Mouse (Mus musculus): ENCODE results near the gene Nek4.

The Nek4 gene

DNA sequence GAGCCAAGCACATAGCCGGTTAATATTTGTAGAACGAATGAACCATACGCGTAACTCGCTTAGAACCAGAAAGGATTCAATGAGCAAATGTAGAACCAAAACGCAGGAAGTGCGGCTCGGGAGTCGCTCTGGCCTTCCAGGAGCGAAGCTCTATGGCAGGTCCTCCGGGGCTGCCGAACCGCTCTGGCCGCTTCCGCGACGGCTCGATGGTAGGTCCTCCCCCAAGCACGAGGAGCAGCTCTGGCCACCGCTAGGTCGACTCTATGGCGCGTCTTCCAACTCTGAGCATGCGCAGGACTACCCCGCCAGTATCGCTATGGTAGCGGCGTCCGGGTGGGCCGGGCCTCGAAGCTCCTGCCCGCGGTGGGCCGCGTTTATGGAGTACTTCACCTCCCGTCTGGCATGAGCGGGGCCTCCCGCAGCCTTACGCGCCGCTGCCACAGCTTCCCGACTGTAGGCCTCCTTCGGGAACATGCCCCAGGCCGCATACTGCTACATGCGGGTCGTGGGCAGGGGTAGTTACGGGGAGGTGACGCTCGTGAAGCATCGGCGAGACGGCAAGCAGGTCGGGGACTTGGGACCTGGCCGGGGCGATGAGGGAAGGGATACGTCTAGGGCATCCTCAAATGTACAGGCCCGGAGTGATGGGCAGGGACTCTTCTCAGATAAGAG is at the start of gene Nek4:
Gene Nek4, plus strand, starts transcription at position 224 of the 672 bp plus-strand sequence.
- DNase-seq (ENCODE audit: low spot score in 2 of 2) = peak; percentile 96 to 98

DNA sequence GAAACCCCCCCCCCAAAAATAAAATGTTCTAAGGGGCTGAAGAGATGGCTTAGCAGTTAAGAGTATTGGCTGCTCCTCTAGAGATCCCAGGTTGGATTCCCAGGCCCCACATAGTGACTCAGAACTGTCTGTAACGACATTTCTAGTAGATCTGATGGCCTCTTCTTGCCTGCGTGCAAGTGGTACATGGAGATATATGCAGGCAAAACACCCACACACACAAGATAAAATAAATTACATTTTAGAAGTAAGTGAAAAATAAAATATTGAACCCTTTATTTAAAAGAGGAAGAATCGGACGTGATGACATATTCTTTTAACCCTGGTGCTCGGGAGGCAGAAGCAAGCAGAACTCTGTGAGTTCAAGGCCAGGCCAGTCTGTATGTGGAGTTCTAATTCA is 48.5 kb upstream of the Nek4 start:
- DNase-seq (ENCODE audit: low spot score in 2 of 2) = no peak

DNA sequence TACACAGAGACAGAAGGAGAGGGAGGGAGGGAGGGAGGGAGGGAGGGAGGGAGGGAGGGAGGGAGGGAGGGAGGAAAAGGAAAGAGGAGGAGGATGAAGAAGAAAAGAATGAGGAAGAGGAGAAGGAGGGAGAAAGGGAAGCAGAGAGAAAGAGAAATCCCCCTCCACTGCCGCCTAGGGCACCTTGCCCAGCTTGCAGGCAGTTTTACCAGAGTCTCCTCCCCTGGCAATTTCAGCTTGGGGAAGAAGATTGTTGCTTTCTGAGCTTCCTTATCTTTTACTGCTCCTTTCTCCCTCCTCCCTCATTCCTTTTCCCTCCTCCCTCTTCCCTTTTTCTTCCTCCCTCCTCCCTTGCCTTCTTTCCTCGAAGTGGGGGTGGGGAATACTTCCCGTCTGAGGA is 48.1 kb upstream of the Nek4 start:
- DNase-seq (ENCODE audit: low spot score in 2 of 2) = no peak

DNA sequence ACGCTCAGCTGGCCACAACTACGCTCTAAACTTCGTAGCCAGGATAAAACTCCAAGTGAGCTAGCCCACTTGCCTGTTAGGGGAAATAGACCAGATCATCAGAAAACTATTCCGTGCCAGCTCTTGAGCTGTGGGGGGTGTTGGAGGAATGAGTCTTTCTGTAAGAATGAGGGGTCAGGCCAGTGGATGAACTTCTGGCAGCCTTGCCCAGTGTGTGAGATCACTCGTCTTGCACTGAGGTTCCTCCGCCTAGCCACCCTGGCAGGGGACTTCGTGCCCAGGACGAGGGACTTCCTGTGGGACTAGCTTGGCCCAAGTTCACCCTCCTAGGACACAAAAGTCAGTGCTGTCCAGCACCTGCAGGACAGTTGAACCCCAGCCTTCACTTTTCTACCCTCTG is 46.9 kb upstream of the Nek4 start:
- DNase-seq (ENCODE audit: low spot score in 2 of 2) = no peak

DNA sequence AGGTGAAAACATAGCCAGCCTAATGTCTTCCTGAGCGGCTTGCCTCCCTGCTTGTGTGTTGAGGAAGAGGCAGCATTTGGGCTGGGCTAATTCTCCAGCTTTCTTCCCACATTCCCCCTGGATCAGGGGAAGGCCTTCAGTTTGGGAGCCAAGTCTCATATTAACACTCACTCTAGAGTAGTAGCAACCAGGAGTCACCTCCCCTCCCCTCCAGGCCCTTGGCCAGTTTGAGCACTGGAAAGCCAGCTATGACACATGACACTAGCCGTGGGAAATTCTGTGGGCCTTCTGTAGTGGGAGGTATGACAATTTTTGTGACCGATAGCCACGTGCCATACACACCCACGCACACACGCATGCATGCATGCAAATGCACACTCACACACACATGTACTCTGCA is 45.2 kb upstream of the Nek4 start:
- DNase-seq (ENCODE audit: low spot score in 2 of 2) = no peak

DNA sequence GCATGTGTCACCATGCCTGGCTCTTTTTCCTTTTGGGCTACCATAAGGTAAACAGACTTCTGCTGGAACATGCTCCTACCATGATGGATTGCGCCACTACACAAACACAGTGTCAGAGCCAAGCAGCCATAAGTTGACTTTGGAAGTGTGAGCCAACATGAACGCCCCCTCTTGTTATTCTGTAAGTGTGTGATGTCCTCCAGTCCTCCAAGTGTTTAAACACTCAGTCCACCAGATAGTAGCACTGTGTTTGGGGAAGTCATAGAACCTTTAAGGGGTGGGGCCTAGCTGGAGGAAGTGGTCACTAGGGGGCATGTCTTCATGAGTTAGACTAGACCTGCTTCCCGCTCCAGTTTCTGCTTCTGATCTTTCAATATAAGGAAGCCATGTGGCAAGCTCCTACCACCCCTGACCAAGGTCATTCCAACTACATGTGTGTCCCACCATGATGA is 43.3 kb upstream of the Nek4 start:
- DNase-seq (ENCODE audit: low spot score in 2 of 2) = no peak

DNA sequence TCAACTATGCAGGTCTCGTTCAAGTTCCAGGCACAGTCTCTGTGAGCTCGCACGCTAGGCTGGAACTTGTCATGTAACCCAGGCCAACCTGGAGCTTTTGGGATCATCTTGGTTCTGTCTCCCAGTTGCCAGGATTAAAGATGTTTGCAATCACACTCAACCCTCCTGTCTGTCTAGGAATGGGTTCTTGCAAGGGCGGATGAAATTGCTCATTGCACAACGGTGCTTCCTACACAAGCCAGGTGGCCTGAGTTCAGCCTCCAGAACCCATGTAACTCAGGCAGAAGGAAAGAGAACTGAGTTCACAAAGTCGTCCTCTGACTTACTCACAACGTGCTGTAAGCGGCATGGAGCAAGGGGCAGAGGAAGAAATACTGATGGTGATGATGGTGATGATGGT is 40.0 kb upstream of the Nek4 start:
- DNase-seq (ENCODE audit: low spot score in 2 of 2) = no peak

DNA sequence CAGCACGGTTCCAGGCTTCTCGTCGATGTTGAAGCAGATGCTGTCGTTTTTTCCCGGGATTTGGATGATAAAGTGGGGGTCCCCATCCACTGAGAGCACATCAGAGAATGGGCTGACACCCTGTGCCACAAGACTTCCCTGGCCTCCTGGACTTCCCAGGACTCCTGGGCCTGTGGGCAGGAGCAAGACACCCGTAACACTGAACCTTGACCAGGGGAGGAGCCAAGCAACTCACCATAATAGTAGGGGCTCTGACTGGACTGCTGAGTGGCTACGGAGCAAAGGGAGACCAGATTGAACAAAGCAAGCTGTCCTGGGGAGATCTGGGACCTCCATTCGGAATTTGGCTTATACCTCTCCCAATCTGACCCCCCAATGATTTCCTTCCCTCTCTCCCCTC is 38.5 kb upstream of the Nek4 start:
- no peak for DNase-seq (ENCODE audit: low spot score in 2 of 2)

DNA sequence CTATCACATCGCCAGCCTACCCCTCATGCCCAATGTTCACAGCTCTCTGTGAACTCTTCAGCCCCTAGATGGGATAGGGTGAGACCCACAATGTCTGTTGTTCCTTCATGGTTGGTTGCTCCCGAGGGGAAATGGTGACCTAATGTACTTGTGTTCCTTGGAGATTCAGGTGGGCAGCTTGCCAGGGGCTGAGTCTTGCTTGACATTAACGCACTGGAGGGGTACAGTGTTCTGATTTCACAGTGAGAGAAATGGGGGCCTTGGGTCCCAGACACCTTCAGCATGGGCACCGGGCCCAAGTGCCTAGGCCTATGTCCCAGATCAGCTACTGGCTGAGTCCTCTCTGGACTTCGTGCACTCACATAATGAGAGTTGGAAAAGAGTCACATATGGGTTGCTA is 37.8 kb upstream of the Nek4 start:
- no peak for DNase-seq (ENCODE audit: low spot score in 2 of 2)

DNA sequence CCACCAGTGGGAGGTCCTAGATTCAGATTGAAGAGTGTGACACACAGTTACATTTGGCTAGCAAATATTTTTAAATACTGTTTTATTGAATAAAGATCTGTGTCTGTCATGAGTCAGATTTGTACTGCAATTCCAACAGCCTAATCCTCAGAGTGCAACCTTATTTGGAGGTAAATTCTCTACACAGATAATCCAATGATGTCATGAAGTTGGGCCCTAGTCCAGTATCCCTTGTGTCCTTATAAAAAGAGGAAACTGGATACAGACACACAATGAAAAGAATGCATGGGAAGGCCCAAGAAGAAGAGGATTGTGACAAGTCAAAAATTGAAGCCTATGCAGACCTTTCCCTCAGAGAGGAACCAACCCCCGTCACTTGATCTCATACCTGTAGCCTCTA is 34.7 kb upstream of the Nek4 start:
- DNase-seq (ENCODE audit: low spot score in 2 of 2) = no peak

DNA sequence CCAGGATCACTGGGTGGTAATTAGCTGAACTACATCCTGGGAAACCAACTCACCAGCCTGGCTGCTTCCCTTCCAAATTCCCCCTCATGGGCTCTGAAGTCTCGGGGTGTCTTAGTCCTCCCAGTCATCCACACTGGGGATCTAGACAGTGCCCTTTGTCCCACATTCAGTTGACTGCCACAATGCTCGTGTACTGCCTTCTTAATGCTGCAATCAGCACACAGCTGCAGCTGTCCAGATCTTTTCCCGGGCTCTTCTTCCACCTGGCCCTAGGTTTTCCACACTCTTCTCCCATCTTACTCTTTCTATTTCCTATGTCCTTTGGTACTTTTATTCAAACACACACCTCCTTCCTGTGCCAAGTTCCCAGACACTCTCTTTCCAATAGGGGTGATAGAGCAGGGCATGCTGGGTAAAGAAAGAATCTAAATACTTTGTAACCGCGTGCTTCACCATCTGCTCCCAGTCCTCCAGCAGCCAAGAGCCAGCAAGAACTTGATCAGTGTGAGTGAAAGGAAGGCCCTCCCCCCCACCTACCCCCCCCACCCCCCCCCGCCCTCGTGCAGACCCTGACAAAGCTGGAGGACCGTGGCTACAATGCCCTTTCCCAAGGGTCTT is 29.0 kb upstream of the Nek4 start:
- no peak for DNase-seq (ENCODE audit: low spot score in 2 of 2)

DNA sequence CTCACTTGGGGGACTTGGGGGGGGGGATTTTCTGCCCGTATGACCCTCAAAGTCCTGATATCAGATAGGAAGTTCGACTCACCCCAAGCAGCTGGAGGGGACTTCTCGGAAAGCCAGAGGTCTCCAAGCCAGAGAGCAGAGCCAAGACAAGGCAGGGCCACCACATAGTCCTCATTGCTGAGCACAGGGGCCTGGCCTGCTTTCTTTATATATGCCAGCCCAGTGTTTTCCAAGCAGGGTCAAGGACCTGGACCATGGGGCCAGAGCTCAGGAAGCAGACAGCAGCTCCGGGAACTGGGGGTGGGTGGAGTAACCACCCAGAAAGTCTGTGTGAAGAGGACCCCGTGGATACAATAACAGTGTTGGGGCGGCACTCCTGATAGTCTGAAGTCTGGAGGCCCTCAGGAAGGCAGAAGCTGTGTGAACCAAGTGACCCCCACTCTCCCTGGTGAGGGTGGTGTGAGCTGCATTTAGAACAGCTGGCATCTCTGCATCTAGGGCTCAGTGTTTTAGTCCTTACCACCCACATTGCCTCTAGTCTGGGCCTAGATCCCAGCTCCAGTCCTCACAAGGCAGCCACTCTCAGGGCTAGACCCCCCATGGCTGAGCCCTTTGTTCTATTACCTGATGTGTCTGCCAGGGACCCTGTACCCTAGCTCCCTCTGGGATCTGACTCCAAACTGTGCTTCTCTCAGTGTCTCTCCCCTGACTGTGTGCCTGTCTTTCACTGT is 27.6 kb upstream of the Nek4 start, which contains the start of gene Itih3:
Gene Itih3, minus strand, starts transcription at position 386 of the 731 bp plus-strand sequence.
- DNase-seq (ENCODE audit: low spot score in 2 of 2) = peak; percentile 9 to 39

DNA sequence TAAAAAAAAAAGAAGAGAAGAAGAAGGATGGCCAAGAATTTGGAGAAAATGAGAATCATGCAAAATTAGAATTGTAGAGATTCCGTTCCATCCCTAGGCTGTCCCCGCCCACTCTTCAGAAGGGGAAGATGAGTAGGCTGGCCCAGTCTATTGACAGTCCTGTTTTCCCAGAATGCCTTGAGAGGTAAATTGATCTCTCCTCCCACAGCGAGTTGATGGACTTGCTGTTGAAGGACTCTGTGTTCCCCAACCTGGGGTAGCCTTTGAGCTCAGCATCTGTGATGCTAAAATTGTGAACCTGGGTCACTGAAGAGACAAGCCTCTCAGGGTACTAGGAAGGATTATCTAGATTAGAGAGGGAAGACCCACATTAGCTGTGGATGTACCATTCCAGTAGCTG is 25.7 kb upstream of the Nek4 start:
- no peak for DNase-seq (ENCODE audit: low spot score in 2 of 2)

DNA sequence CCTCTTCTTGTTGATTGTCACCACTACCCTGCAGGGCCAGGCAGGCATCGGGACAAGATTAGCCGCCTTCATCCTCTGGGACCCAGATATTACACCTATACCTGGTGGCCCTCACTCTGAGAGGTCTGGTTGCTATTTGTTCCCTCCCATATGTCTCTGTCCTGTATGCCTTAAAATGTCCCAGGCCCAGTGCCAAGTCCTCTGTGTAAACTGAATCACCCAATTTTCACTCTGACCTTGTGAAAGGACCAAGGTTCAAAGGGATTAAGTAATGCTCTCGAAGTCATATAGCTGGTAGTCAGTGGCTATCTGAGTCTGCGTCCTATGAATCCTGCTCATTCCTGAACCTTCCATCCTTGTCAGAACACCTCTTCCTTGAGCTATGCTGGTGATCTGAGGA is 20.8 kb upstream of the Nek4 start:
- DNase-seq (ENCODE audit: low spot score in 2 of 2) = no peak

DNA sequence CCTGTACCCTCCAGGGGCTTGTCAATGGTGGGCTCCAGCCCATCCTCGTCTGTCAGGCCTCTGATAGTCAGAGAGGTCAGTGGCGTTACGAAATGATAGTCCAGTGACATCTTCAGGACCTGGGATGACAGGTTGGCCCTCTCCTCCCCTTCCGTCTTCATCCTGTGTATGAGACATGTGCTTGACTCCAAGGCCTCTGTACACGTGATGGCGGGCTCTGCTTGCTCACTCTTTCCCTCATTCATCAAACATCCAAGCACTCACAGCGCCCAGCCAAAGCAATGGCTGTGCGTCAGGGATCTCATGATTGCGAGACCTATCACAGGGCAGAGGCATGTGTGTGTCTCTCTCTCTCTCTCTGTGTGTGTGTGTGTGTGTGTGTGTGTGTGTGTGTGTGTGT is 17.8 kb upstream of the Nek4 start:
- DNase-seq (ENCODE audit: low spot score in 2 of 2) = no peak

DNA sequence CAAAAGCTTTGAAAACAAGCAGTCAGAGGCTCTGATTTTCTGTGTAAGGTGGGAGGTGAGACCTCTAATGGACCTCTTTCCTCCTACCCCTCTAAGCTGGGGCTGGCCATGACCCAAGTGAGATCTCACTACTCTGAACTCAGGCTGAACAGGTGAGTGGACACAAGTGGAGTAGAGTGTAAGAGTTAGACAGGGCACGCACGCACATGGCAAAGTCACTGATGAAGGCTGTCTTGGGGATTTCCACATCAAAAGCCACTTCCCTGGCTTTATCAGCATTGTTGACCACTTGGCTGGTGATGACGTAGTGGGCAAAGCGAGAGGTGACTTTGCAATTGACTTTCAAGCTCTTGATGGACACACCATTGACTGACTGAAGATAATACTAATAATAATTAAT is 8.9 kb upstream of the Nek4 start:
- no peak for DNase-seq (ENCODE audit: low spot score in 2 of 2)

DNA sequence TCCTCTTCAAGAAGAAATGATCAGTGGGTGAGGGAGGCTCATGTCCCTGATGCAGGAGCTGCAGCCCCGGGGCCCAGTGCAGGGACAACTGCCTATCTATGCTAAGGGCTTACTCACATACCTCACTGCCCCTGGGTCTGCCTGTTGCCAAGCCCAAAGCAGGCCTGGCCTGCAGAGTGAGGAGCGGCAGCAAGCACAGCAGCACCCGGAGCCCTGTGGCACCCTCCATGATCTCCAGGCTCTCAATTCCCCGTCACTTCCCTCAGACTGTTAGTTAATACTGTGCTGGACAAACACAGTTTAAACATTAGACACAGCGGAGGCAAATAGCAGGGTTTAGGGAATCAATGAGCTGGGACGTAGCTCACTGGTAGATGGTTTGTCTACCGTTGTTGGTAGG is 8.1 kb upstream of the Nek4 start, which contains the start of gene Itih1:
Gene Itih1, minus strand, starts transcription at position 252 of the 400 bp plus-strand sequence.
- DNase-seq (ENCODE audit: low spot score in 2 of 2) = no peak

DNA sequence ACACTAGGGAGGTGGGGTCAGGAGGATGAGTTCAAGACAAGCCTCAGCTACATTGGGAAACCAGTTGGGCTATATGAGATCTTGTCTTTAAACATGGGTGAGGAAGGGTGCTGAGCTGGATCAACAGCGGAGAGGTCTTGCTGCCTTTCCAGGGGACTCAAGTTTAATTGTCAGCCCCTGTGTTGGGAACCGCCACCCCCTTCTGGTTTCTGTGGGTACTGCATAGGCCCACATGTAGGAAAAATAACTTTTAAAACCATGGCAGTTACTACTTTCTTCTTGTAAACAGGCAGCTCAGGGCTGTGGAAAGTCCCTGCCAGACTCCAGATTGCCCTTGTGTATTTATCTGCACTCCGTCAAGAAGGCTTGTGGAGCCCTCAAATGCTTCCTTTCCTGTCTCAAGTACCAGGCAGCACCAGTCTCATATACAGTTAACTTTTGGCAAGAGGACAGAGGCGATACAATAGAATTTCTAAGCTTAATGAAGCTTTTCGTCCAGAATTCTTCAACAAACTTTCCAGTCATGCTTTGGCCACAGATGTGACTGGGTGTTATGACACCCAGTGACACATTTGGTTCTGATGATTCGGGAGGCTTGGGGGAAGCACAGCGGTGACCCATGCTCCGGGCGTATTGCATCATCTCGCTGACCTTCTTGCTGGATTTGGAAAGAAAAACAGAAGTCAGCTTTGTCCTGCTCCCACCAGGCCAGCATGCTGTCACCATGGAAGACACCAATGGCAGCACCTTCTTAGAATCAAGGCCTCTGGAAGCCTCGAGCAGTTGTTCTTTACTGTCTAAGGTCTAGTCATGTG is 7.1 kb upstream of the Nek4 start:
- peak; percentile 69 to 71 for DNase-seq (ENCODE audit: low spot score in 2 of 2)

DNA sequence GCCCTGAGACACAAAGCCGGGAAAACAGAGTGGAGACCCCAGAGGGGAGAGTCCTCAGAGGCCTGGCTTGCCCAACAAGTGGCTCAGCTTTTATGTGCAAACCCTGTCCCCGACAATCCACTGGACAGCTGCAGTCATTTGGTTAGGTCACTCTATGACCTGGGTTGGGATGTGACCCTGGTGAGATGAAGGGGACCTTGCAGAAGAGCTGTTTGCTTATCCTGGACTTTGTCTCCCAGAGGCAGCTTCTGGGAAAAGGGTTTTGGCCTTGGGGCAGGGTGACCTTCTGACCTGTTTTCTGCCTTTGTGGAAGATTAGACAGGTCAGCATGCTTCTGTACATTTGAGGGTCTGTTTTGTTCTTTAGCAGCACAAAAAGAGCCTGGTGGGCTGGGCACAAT is 6.4 kb upstream of the Nek4 start:
- no peak for DNase-seq (ENCODE audit: low spot score in 2 of 2)

DNA sequence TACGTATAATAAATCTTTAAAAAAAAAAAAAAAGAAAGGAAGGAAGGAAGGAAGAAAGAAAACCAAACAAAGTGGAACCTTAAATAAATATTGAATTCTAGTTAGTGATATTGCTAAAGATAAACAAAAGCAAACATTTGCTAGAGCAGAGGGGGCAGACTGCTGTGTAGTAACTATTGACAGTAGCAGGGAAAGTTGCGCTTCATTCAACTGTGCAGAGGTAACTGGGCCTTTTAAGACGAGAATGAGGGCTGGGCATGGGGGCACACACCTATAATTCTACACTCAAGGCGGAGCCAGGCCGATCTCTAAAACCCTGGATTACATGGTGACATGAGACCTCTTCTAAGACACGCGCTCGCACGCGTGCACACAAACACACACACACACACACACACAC is 1.2 kb upstream of the Nek4 start:
- no peak for DNase-seq (ENCODE audit: low spot score in 2 of 2)

DNA sequence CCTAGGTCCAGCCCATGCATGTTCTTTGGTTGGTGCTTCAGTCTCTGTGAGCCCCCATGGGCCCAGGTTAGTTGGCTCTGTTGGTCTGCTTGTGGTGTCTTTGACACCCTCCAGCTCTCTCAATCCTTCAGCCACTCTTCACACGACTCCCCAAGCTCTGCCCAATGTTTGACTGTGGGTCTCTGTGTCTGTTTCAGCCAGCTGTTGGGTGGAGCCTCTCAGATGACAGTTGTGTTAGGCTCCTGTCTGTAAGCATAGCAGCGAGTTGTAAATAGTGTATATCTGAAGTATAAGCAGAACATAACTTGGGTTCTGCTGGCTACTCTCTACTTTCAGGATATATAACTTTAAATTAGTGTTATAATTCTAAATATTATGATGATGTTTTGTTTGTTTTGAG is 7.3 kb downstream of the Nek4 start:
- no peak for DNase-seq (ENCODE audit: low spot score in 2 of 2)

DNA sequence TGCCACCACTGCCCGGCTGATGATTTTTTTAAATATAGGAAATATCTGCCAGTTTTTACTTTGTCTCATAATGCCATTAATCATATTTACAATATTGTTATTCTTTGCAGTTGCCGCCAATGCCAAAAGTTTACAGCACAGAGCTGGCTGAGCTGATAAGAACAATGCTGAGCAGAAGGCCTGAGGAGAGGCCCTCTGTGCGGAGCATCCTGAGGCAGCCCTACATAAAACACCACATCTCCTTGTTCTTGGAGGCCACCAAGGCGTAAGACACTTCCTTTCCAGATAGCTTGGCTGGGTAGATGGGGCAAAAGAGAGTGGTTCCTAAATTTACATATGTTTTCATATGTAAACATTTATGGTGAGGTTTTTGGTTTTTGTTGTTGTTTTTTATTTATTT is 7.9 kb downstream of the Nek4 start:
- DNase-seq (ENCODE audit: low spot score in 2 of 2) = no peak
